Comparison of ENCODE assay signal across 38 mouse cellular contexts in genomic region chr12:104345707-104346106, GRCm38 (mm10). TPM values are rescaled to one million over a fixed set of nuclear protein-coding genes. Genes with fewer than 3 reads are reported as not detected.
"Had no signal": no experiment of that assay in that cellular context is flagged by ENCODE, and none has a peak within 500 bp of the region (broad histone marks: within the 10 kb centered on the region; RNA-seq: fewer than 3 reads in every experiment).

No protein-coding gene starts in this region.

- H3K9me3 ChIP-seq: heart, embryonic 13.5 days; heart, embryonic 15.5 days; hindbrain, embryonic 10.5 days; hindbrain, embryonic 12.5 days; intestine, embryonic 15.5 days; limb, embryonic 10.5 days; limb, embryonic 12.5 days; liver, embryonic 12.5 days had no signal

- ATAC-seq: hindbrain, embryonic 16.5 days; inflammation-experienced regulatory T-cells, adult 6 months; intestine, embryonic 15.5 days; intestine, postnatal 0 days; liver, embryonic 12.5 days had no signal

- H3K4me3 ChIP-seq: gastrocnemius, adult 2 months; heart, adult 2 months; heart, embryonic 13.5 days; heart, embryonic 15.5 days; hindbrain, embryonic 10.5 days; hindbrain, embryonic 12.5 days; intestine, embryonic 15.5 days; layer of hippocampus, adult 2 months; left cerebral cortex, adult 2 months; limb, embryonic 10.5 days; limb, embryonic 12.5 days; liver, embryonic 12.5 days had no signal

- H3K36me3 ChIP-seq: heart, embryonic 13.5 days; heart, embryonic 15.5 days; hindbrain, embryonic 10.5 days; hindbrain, embryonic 12.5 days; intestine, embryonic 15.5 days; limb, embryonic 10.5 days; limb, embryonic 12.5 days; liver, embryonic 12.5 days had no signal

- H3K27me3 ChIP-seq: heart, embryonic 13.5 days; heart, embryonic 15.5 days; hindbrain, embryonic 12.5 days; intestine, embryonic 15.5 days; limb, embryonic 12.5 days; liver, embryonic 12.5 days had no signal

- H3K4me1 ChIP-seq: heart, embryonic 13.5 days; heart, embryonic 15.5 days; hindbrain, embryonic 10.5 days; hindbrain, embryonic 12.5 days; intestine, embryonic 15.5 days; limb, embryonic 10.5 days; limb, embryonic 12.5 days; liver, embryonic 12.5 days had no signal

- H3K9ac ChIP-seq: heart, embryonic 13.5 days; heart, embryonic 15.5 days; hindbrain, embryonic 12.5 days; hindbrain, embryonic 14.5 days; intestine, embryonic 15.5 days; limb, embryonic 12.5 days; liver, embryonic 12.5 days; liver, embryonic 14.5 days had no signal

- H3K4me2 ChIP-seq: heart, embryonic 11.5 days; heart, embryonic 13.5 days; heart, embryonic 15.5 days; hindbrain, embryonic 12.5 days; hindbrain, embryonic 14.5 days; intestine, embryonic 15.5 days; limb, embryonic 12.5 days; liver, embryonic 12.5 days had no signal

- H3K27ac ChIP-seq: gastrocnemius, adult 2 months; heart, adult 2 months; heart, embryonic 13.5 days; heart, embryonic 15.5 days; hindbrain, embryonic 10.5 days; hindbrain, embryonic 12.5 days; hindbrain, embryonic 14.5 days; intestine, embryonic 15.5 days; layer of hippocampus, adult 2 months; left cerebral cortex, adult 2 months; limb, embryonic 10.5 days; limb, embryonic 12.5 days; liver, embryonic 12.5 days; liver, embryonic 14.5 days had no signal

- DNase-seq: gastrocnemius, adult 2 months; gastrocnemius, postnatal 10 days; gastrocnemius, postnatal 25 days; heart, adult 2 months; heart, postnatal 4 days; kidney, adult 18-20 months; kidney, adult 8-10 months; kidney, postnatal 10 days; kidney, postnatal 25 days; kidney, postnatal 4 days had no signal

RNA-seq across cellular contexts. Expression of gene Serpina3k, which starts 7.4 kb away (rescaled TPM):
- total RNA-seq: granulocyte monocyte progenitor cell, adult 5-6 weeks; heart, postnatal 25 days; layer of hippocampus, adult 2 months; layer of hippocampus, postnatal 10 days; layer of hippocampus, postnatal 25 days; left cerebral cortex, adult 2 months; left cerebral cortex, postnatal 14 days; left cerebral cortex, postnatal 36 days had no signal
- polyA plus RNA-seq: frontal cortex, adult 2 months; heart, adult 2 months; heart, embryonic 11.5 days; heart, embryonic 13.5 days; heart, embryonic 15.5 days; hindbrain, embryonic 10.5 days; hindbrain, embryonic 12.5 days; hindbrain, embryonic 14.5 days; hindbrain, embryonic 16.5 days; inflammation-experienced regulatory T-cells, adult 6 months; intestine, embryonic 15.5 days; intestine, postnatal 0 days; kidney, embryonic 14.5 days; kidney, embryonic 16.5 days; limb, embryonic 10.5 days; limb, embryonic 12.5 days; limb, embryonic 14.5 days; liver, embryonic 12.5 days; liver, embryonic 14.5 days had no signal

RNA-seq across cellular contexts. Expression of gene Serpina3m, which starts 7.4 kb away (rescaled TPM):
- total RNA-seq: gastrocnemius, adult 2 months; granulocyte monocyte progenitor cell, adult 5-6 weeks; heart, adult 2 months; heart, postnatal 25 days; heart, postnatal 4 days; layer of hippocampus, postnatal 10 days; left cerebral cortex, adult 2 months; left cerebral cortex, postnatal 14 days; left cerebral cortex, postnatal 36 days had no signal
- polyA plus RNA-seq: frontal cortex, adult 2 months; heart, adult 2 months; heart, embryonic 11.5 days; heart, embryonic 13.5 days; heart, embryonic 15.5 days; heart, postnatal 0 days; hindbrain, embryonic 10.5 days; hindbrain, embryonic 12.5 days; hindbrain, embryonic 14.5 days; hindbrain, embryonic 16.5 days; inflammation-experienced regulatory T-cells, adult 6 months; intestine, embryonic 15.5 days; intestine, postnatal 0 days; kidney, embryonic 14.5 days; kidney, embryonic 16.5 days; limb, embryonic 10.5 days; limb, embryonic 12.5 days; limb, embryonic 14.5 days; liver, embryonic 12.5 days had no signal

RNA-seq across cellular contexts. Expression of gene Serpina3j, which starts 31.4 kb away (rescaled TPM):
- total RNA-seq: gastrocnemius, adult 2 months; gastrocnemius, postnatal 10 days; gastrocnemius, postnatal 25 days; gastrocnemius, postnatal 4 days; granulocyte monocyte progenitor cell, adult 5-6 weeks; heart, adult 2 months; heart, postnatal 25 days; heart, postnatal 4 days; layer of hippocampus, adult 2 months; layer of hippocampus, postnatal 10 days; layer of hippocampus, postnatal 25 days; left cerebral cortex, adult 2 months; left cerebral cortex, postnatal 14 days; left cerebral cortex, postnatal 36 days had no signal
- polyA plus RNA-seq: frontal cortex, adult 2 months; heart, adult 2 months; heart, embryonic 11.5 days; heart, embryonic 13.5 days; heart, embryonic 15.5 days; heart, postnatal 0 days; hindbrain, embryonic 10.5 days; hindbrain, embryonic 12.5 days; hindbrain, embryonic 14.5 days; hindbrain, embryonic 16.5 days; inflammation-experienced regulatory T-cells, adult 6 months; intestine, embryonic 15.5 days; intestine, postnatal 0 days; kidney, embryonic 14.5 days; kidney, embryonic 16.5 days; limb, embryonic 10.5 days; limb, embryonic 12.5 days; liver, embryonic 12.5 days; liver, embryonic 14.5 days had no signal
